Mouse (Mus musculus) naive thymus-derived CD4-positive, alpha-beta T cell, adult 2 months (primary cell): ENCODE data around the gene Helz2.
"Not testable (repeated sequence)": the region's sequence is repeated elsewhere in the genome, so short reads cannot be mapped to it uniquely, and the experiment has no call there.

Experiments used
- DNase-seq: peaks from one replicate; pipeline ENCODE4 v3.0.0-alpha.2; 2011; ENCODE audit warnings: low read depth

Gene Helz2

GRCm38 (mm10) chr2:181193044-181193443 is 48.8 kb downstream of the Helz2 start:
- DNase-seq: no peak

GRCm38 (mm10) chr2:181191936-181192335 is 49.9 kb downstream of the Helz2 start:
- DNase-seq: no peak

GRCm38 (mm10) chr2:181191385-181191784 is 50.4 kb downstream of the Helz2 start:
- not testable (repeated sequence) for DNase-seq

GRCm38 (mm10) chr2:181189321-181189720 is 52.5 kb downstream of the Helz2 start:
- no peak for DNase-seq

GRCm38 (mm10) chr2:181188681-181189080 is 53.1 kb downstream of the Helz2 start:
- DNase-seq: peak; percentile 46

GRCm38 (mm10) chr2:181187121-181188000 is 54.5 kb downstream of the Helz2 start, which contains the start of gene Ppdpf:
Ppdpf (plus strand) TSS chr2:181187247.
- peak; percentile 98 for DNase-seq

- peak; percentile 93 for DNase-seq
Measured at GRCm38 (mm10) chr2:181186635-181187034, 55.2 kb downstream of the Helz2 start.

GRCm38 (mm10) chr2:181180898-181181297 is 60.9 kb downstream of the Helz2 start:
- no peak for DNase-seq

- DNase-seq: no peak
Measured at GRCm38 (mm10) chr2:181178471-181178870, 63.4 kb downstream of the Helz2 start.

GRCm38 (mm10) chr2:181178015-181178414 is 63.8 kb downstream of the Helz2 start:
- no peak for DNase-seq
